Mouse (Mus musculus): Measurements from ENCODE around the gene S1pr5. TPM values are rescaled to one million over a fixed set of nuclear protein-coding genes. Genes with fewer than 3 reads are reported as not detected.
"Not testable (repeated sequence)": the region's sequence is repeated elsewhere in the genome, so short reads cannot be mapped to it uniquely, and the experiment has no call there.

The S1pr5 gene
- polyA plus RNA-seq, 1 experiment from 2014 or later: 0.18 TPM

GRCm38 (mm10) chr9:21266889-21267288, 18.6 kb upstream of the S1pr5 start:
- H3K4me1 ChIP-seq (ENCODE audit: control insufficient read depth in 2 of 2, insufficient read depth in 2 of 2, low read length in 2 of 2): peaks cover 7 to 24% of the 10 kb centered on the region in 2 experiments
- ATAC-seq (ENCODE audit: insufficient number of reproducible peaks, insufficient read depth, low FRiP score, low read depth): no peak
- no peaks in the 10 kb centered on the region for H3K9me3 ChIP-seq (ENCODE audit: control insufficient read depth, low read length)
- H3K4me3 ChIP-seq (ENCODE audit: control insufficient read depth in 1 of 2, insufficient read depth in 1 of 2, low read depth in 1 of 2, low read length in 2 of 2): peak overlapping the region in 1 of 2 experiments; percentile 86; a peak in 1 of 4 replicates
- peak overlapping the region; percentile 91; the same call in 1 of the 2 replicates for H3K9ac ChIP-seq (ENCODE audit: low read length)
- H3K36me3 ChIP-seq (ENCODE audit: control insufficient read depth, insufficient read depth, low read length): peaks cover 55% of the 10 kb centered on the region
- H3K4me2 ChIP-seq (ENCODE audit: low read length): peak overlapping the region; percentile 70
- H3K27ac ChIP-seq (replicated peaks in 1 of 2; ENCODE audit: control insufficient read depth in 1 of 2, insufficient read depth in 1 of 2, low read depth in 2 of 2, low read length in 2 of 2): no peak overlapping the region; a peak in 1 of 4 replicates
- WGBS: 57% methylated on average over 5 of the region's 5 CpGs
- H3K27me3 ChIP-seq (ENCODE audit: control insufficient read depth, insufficient read depth, low read length): no peaks in the 10 kb centered on the region

- Histone ChIP-seq H3K4me3 (ENCODE audit: control insufficient read depth in 1 of 2, insufficient read depth in 1 of 2, low read depth in 1 of 2, low read length in 2 of 2) (peak overlapping the region; percentile 70 to 86), H3K27ac (replicated peaks in 1 of 2; ENCODE audit: control insufficient read depth in 1 of 2, insufficient read depth in 1 of 2, low read depth in 2 of 2, low read length in 2 of 2) (peak overlapping the region in 1 of 2 experiments; percentile 68; a peak in 2 of 4 replicates), H3K4me1 (ENCODE audit: control insufficient read depth in 2 of 2, insufficient read depth in 2 of 2, low read length in 2 of 2) (peaks cover 7 to 24% of the 10 kb centered on the region in 2 experiments), H3K4me2 (ENCODE audit: low read length) (peak overlapping the region; percentile 70), H3K9me3 (ENCODE audit: control insufficient read depth, low read length) (no peaks in the 10 kb centered on the region), H3K36me3 (ENCODE audit: control insufficient read depth, insufficient read depth, low read length) (peaks cover 43% of the 10 kb centered on the region), H3K9ac (ENCODE audit: low read length) (peak overlapping the region; percentile 91), H3K27me3 (ENCODE audit: control insufficient read depth, insufficient read depth, low read length) (no peaks in the 10 kb centered on the region)
- WGBS: 4% methylated on average over 11 of the region's 11 CpGs
- peak; percentile 13; the same call in 1 of the 2 replicates for ATAC-seq (ENCODE audit: insufficient number of reproducible peaks, insufficient read depth, low FRiP score, low read depth)
Measured at GRCm38 (mm10) chr9:21265611-21266010, 17.4 kb upstream of the S1pr5 start.

- Histone ChIP-seq H3K27me3 (ENCODE audit: control insufficient read depth, insufficient read depth, low read length) (no peaks in the 10 kb centered on the region), H3K4me2 (ENCODE audit: low read length) (peak within 1 kb of the TSS; percentile 70), H3K27ac (replicated peaks in 1 of 2; ENCODE audit: control insufficient read depth in 1 of 2, insufficient read depth in 1 of 2, low read depth in 2 of 2, low read length in 2 of 2) (peak within 1 kb of the TSS; percentile 72 to 77), H3K36me3 (ENCODE audit: control insufficient read depth, insufficient read depth, low read length) (peaks cover 37% of the 10 kb centered on the region), H3K4me1 (ENCODE audit: control insufficient read depth in 2 of 2, insufficient read depth in 2 of 2, low read length in 2 of 2) (peaks cover 7 to 24% of the 10 kb centered on the region in 2 experiments), H3K9me3 (ENCODE audit: control insufficient read depth, low read length) (no peaks in the 10 kb centered on the region), H3K9ac (ENCODE audit: low read length) (peak within 1 kb of the TSS; percentile 91), H3K4me3 (ENCODE audit: control insufficient read depth in 1 of 2, insufficient read depth in 1 of 2, low read depth in 1 of 2, low read length in 2 of 2) (peak within 1 kb of the TSS; percentile 70 to 86)
- ATAC-seq (ENCODE audit: insufficient number of reproducible peaks, insufficient read depth, low FRiP score, low read depth): peak; percentile 98
- WGBS: under 1% methylated on average over 49 of the region's 49 CpGs
Measured at GRCm38 (mm10) chr9:21265000-21265561, 16.8 kb upstream of the S1pr5 start, which contains the start of gene Atg4d. Atg4d (plus strand) TSS chr9:21265293.

GRCm38 (mm10) chr9:21264272-21264999, 16.2 kb upstream of the S1pr5 start:
- peak overlapping the region; percentile 72 to 77 for H3K27ac ChIP-seq (replicated peaks in 1 of 2; ENCODE audit: control insufficient read depth in 1 of 2, insufficient read depth in 1 of 2, low read depth in 2 of 2, low read length in 2 of 2)
- H3K27me3 ChIP-seq (ENCODE audit: control insufficient read depth, insufficient read depth, low read length): no peaks in the 10 kb centered on the region
- peak overlapping the region; percentile 44 to 86 for H3K4me3 ChIP-seq (ENCODE audit: control insufficient read depth in 1 of 2, insufficient read depth in 1 of 2, low read depth in 1 of 2, low read length in 2 of 2)
- 0 out of 2 replicates have a peak, but pooled peaks have one; percentile 2 for ATAC-seq (ENCODE audit: insufficient number of reproducible peaks, insufficient read depth, low FRiP score, low read depth)
- H3K9ac ChIP-seq (ENCODE audit: low read length): peak overlapping the region; percentile 91
- H3K9me3 ChIP-seq (ENCODE audit: control insufficient read depth, low read length): no peaks in the 10 kb centered on the region
- WGBS: 14% methylated on average over 17 of the region's 17 CpGs
- peaks cover 31% of the 10 kb centered on the region for H3K36me3 ChIP-seq (ENCODE audit: control insufficient read depth, insufficient read depth, low read length)
- H3K4me2 ChIP-seq (ENCODE audit: low read length): peak overlapping the region; percentile 70
- peaks cover 7 to 24% of the 10 kb centered on the region in 2 experiments for H3K4me1 ChIP-seq (ENCODE audit: control insufficient read depth in 2 of 2, insufficient read depth in 2 of 2, low read length in 2 of 2)

GRCm38 (mm10) chr9:21261831-21262230, 13.6 kb upstream of the S1pr5 start:
- Histone ChIP-seq H3K27me3 (ENCODE audit: control insufficient read depth, insufficient read depth, low read length) (no peaks in the 10 kb centered on the region), H3K36me3 (ENCODE audit: control insufficient read depth, insufficient read depth, low read length) (peaks cover 5% of the 10 kb centered on the region), H3K9me3 (ENCODE audit: control insufficient read depth, low read length) (no peaks in the 10 kb centered on the region), H3K4me1 (ENCODE audit: control insufficient read depth in 2 of 2, insufficient read depth in 2 of 2, low read length in 2 of 2) (peaks cover 5 to 17% of the 10 kb centered on the region in 2 experiments), H3K9ac (ENCODE audit: low read length) (no peak overlapping the region), H3K4me2 (ENCODE audit: low read length) (no peak overlapping the region), H3K4me3 (ENCODE audit: control insufficient read depth in 1 of 2, insufficient read depth in 1 of 2, low read depth in 1 of 2, low read length in 2 of 2) (no peak overlapping the region), H3K27ac (replicated peaks in 1 of 2; ENCODE audit: control insufficient read depth in 1 of 2, insufficient read depth in 1 of 2, low read depth in 2 of 2, low read length in 2 of 2) (no peak overlapping the region)
- ATAC-seq (ENCODE audit: insufficient number of reproducible peaks, insufficient read depth, low FRiP score, low read depth): no peak
- 56% methylated on average over 2 of the region's 2 CpGs for WGBS

GRCm38 (mm10) chr9:21260491-21261040, 12.3 kb upstream of the S1pr5 start:
- no peak for ATAC-seq (ENCODE audit: insufficient number of reproducible peaks, insufficient read depth, low FRiP score, low read depth)

GRCm38 (mm10) chr9:21256349-21256748, 8.1 kb upstream of the S1pr5 start:
- not testable (repeated sequence) for H3K36me3 ChIP-seq (ENCODE audit: control insufficient read depth, insufficient read depth, low read length); H3K27me3 ChIP-seq (ENCODE audit: control insufficient read depth, insufficient read depth, low read length); H3K4me2 ChIP-seq (ENCODE audit: low read length); H3K4me1 ChIP-seq (ENCODE audit: control insufficient read depth in 2 of 2, insufficient read depth in 2 of 2, low read length in 2 of 2); H3K27ac ChIP-seq (replicated peaks in 1 of 2; ENCODE audit: control insufficient read depth in 1 of 2, insufficient read depth in 1 of 2, low read depth in 2 of 2, low read length in 2 of 2); H3K9me3 ChIP-seq (ENCODE audit: control insufficient read depth, low read length); ATAC-seq (ENCODE audit: insufficient number of reproducible peaks, insufficient read depth, low FRiP score, low read depth); H3K9ac ChIP-seq (ENCODE audit: low read length); H3K4me3 ChIP-seq (ENCODE audit: control insufficient read depth in 1 of 2, insufficient read depth in 1 of 2, low read depth in 1 of 2, low read length in 2 of 2)
- WGBS: 71% methylated on average over 4 of the region's 4 CpGs

More at GRCm38 (mm10) chr9:21260491-21261040, 12.3 kb upstream of the S1pr5 start:
- Histone ChIP-seq H3K9ac (ENCODE audit: low read length) (no peak overlapping the region), H3K27me3 (ENCODE audit: control insufficient read depth, insufficient read depth, low read length) (no peaks in the 10 kb centered on the region), H3K4me1 (ENCODE audit: control insufficient read depth in 2 of 2, insufficient read depth in 2 of 2, low read length in 2 of 2) (peaks cover 0 to 7% of the 10 kb centered on the region in 2 experiments; a peak in 1 of 4 replicates), H3K27ac (replicated peaks in 1 of 2; ENCODE audit: control insufficient read depth in 1 of 2, insufficient read depth in 1 of 2, low read depth in 2 of 2, low read length in 2 of 2) (no peak overlapping the region), H3K4me3 (ENCODE audit: control insufficient read depth in 1 of 2, insufficient read depth in 1 of 2, low read depth in 1 of 2, low read length in 2 of 2) (no peak overlapping the region), H3K36me3 (ENCODE audit: control insufficient read depth, insufficient read depth, low read length) (no peaks in the 10 kb centered on the region), H3K4me2 (ENCODE audit: low read length) (no peak overlapping the region), H3K9me3 (ENCODE audit: control insufficient read depth, low read length) (no peaks in the 10 kb centered on the region)
- WGBS: 81% methylated on average over 6 of the region's 6 CpGs

Measured in heart, embryonic 14.5 days (tissue).